Mouse (Mus musculus): Measurements from ENCODE around the gene Aldob. TPM values are rescaled to one million over a fixed set of nuclear protein-coding genes. Genes with fewer than 3 reads are reported as not detected.

The Aldob gene
- polyA plus RNA-seq (2016; fragmentation: Nextera tagmentation; extraction: Ambion mirVana), result not detected in 2 replicates

DNA sequence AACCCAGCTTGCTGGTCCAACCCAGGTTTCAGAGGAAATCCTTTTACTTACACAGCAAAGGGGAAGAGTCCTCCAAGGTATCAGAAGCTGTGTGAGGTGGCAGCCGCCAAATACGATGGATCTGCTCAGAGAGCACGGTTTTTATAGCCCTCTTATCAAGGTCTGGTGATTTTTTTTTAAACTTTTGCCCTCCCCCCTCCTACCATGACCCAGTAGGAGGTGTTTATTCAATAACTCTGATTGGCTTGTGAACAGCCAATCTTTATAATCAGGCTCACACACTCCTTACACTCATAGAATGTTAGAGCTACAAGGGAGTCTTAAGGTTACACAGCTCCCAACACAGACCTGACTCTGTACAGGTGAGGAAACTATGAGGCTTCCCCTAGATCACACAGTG, at the start of gene Aldob:
Gene Aldob, minus strand, starts transcription at position 164 of the 400 bp plus-strand sequence.
- WGBS, result 57% methylated on average over 3 of the region's 3 CpGs
- Histone ChIP-seq H3K4me2 (replicated peaks) (no peak within 1 kb of the TSS), H3K4me3 (no peak within 1 kb of the TSS), H3K36me3 (no peaks in the 10 kb centered on the region), H3K9me3 (no peaks in the 10 kb centered on the region), H3K4me1 (no peaks in the 10 kb centered on the region), H3K9ac (no peak within 1 kb of the TSS), H3K27ac (no peak within 1 kb of the TSS), H3K27me3 (replicated peaks) (no peaks in the 10 kb centered on the region)
- ATAC-seq (ENCODE audit: low FRiP score, low read depth), result no peak

DNA sequence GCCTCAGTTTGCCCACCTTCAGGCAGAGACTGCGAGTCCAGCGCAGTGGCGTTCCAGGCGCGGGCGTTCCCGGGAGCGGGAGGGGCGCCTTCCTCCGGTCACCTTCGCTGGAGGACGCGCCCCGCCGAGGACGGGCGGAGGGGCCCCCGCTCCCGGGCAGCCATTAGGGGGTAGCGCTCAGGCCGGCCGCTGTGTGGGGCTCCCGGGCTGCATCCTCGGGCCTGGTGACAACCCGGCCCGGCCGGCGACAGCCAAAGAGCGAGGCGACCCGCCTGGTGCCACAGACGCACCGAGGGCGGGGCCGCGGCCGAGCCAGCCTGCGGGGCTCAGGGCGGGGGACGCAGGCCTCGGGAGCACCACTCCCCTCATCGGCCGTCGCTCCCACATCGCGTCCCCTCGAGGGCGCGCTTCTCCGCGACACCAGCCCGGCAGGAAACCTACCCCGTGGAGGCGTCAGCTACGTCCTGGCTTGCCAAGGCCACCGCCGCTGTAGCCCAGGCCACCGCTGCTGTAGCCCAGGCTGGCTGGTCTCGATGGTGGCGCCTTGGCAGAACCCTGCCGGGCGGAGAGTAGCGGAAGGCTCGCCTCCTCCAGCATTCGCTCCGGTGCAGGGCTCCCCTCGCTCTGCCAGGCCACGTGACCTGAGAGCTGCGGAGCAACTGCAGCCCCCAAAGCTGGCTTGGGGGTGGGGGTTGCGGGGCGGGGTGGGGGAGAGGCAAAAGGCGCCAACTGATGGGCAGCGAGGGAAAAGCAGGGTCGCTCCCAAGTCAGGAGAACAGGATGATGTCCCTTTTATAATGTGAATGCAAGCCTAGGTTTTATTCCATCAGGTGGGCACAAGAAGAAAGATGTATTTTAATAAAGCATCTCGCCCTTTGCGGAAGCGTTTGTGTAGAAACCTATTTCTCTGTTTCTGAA, 48.1 kb upstream of the Aldob start, which contains the start of gene Tmem246:
Gene Tmem246, minus strand, starts transcription at position 694 of the 918 bp plus-strand sequence.
- Histone ChIP-seq H3K4me1 (peaks cover 4% of the 10 kb centered on the region; the same call in 1 of the 2 replicates), H3K4me3 (peak within 1 kb of the TSS; percentile 59), H3K27ac (peak within 1 kb of the TSS; percentile 65; the same call in 1 of the 2 replicates), H3K36me3 (no peaks in the 10 kb centered on the region), H3K9ac (peak within 1 kb of the TSS; percentile 65), H3K9me3 (no peaks in the 10 kb centered on the region), H3K27me3 (replicated peaks) (no peaks in the 10 kb centered on the region), H3K4me2 (replicated peaks) (peak within 1 kb of the TSS; percentile 88)
- under 1% methylated on average over 77 of the region's 77 CpGs for WGBS
- ATAC-seq (ENCODE audit: low FRiP score, low read depth), result peak; percentile 95

DNA sequence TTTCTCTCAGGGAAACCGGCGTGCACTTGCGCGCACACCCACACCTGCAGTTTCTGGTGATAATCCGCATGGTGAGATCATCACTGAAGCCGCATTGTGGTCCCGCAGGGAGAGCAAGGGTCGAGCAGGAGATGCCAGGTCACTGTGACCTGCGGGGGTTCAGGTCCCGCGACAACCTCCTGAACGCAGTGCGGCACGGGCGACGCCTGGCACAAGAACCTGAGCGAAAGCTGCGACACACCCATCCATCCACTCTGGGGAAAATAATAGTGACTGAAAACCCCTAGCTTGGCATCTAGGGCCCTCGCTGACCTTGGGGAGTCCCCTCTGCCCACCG, 47.5 kb upstream of the Aldob start:
- Histone ChIP-seq H3K36me3 (no peaks in the 10 kb centered on the region), H3K9me3 (no peaks in the 10 kb centered on the region), H3K4me2 (replicated peaks) (peak overlapping the region; percentile 88), H3K27me3 (replicated peaks) (no peaks in the 10 kb centered on the region), H3K4me3 (peak overlapping the region; percentile 59), H3K9ac (peak overlapping the region; percentile 65), H3K27ac (peak overlapping the region; percentile 65; the same call in 1 of the 2 replicates), H3K4me1 (peaks cover 4% of the 10 kb centered on the region; the same call in 1 of the 2 replicates)
- ATAC-seq (ENCODE audit: low FRiP score, low read depth), result peak; percentile 38; the same call in 1 of the 2 replicates
- WGBS, result under 1% methylated on average over 20 of the region's 20 CpGs

DNA sequence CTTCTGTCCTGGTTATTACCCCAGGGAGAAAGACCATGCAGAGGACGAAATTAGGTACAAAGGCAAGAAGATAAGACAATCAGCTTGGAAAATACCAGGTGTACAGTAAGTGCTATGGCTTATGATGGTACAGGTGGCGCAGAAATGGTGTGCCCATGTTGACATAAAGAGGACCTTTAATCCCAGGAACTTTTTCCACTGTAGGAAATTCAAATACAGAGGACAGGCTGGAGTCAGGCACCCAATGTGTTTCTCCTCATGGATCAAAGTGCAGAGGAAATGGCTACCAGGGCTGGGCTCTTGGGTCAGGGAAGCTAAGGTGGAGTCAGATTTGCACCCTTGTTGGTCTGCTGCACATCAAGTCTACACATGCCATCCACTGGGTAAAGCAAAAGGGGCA, 40.8 kb upstream of the Aldob start:
- no peak overlapping the region for H3K27ac ChIP-seq
- H3K36me3 ChIP-seq, result peaks cover 12% of the 10 kb centered on the region
- 86% methylated on average over 2 of the region's 2 CpGs for WGBS
- H3K9me3 ChIP-seq, result no peaks in the 10 kb centered on the region
- H3K4me3 ChIP-seq, result no peak overlapping the region
- H3K27me3 ChIP-seq (replicated peaks), result no peaks in the 10 kb centered on the region
- no peaks in the 10 kb centered on the region for H3K4me1 ChIP-seq
- no peak overlapping the region for H3K9ac ChIP-seq
- no peak for ATAC-seq (ENCODE audit: low FRiP score, low read depth)
- H3K4me2 ChIP-seq (replicated peaks), result no peak overlapping the region

DNA sequence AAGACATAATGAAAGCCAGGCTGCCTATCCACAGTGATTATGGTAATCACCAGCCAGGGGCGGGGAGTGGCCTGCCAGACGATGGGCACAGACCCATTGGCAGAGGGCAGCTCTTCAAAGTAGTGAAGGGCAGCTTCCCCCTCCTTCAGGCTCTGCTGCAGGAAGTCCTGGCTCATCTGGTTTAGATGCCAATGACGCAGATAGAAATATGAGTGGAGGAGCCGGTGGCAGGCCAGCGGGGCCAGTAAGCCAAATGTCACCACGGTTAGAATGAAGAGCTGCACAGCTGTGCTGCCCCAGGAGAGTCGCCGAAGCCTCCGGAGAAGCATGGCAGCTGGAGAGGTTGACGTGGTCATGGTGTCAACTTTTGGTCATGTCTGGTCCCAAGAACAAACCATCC, 37.5 kb upstream of the Aldob start:
- no peak overlapping the region for H3K27ac ChIP-seq
- H3K9me3 ChIP-seq, result no peaks in the 10 kb centered on the region
- no peak overlapping the region for H3K4me2 ChIP-seq (replicated peaks)
- peaks cover 3% of the 10 kb centered on the region; the same call in 1 of the 2 replicates for H3K4me1 ChIP-seq
- no peak overlapping the region for H3K9ac ChIP-seq
- peaks cover 18% of the 10 kb centered on the region for H3K36me3 ChIP-seq
- no peak overlapping the region for H3K4me3 ChIP-seq
- H3K27me3 ChIP-seq (replicated peaks), result no peaks in the 10 kb centered on the region
- ATAC-seq (ENCODE audit: low FRiP score, low read depth), result no peak
- 91% methylated on average over 10 of the region's 10 CpGs for WGBS

DNA sequence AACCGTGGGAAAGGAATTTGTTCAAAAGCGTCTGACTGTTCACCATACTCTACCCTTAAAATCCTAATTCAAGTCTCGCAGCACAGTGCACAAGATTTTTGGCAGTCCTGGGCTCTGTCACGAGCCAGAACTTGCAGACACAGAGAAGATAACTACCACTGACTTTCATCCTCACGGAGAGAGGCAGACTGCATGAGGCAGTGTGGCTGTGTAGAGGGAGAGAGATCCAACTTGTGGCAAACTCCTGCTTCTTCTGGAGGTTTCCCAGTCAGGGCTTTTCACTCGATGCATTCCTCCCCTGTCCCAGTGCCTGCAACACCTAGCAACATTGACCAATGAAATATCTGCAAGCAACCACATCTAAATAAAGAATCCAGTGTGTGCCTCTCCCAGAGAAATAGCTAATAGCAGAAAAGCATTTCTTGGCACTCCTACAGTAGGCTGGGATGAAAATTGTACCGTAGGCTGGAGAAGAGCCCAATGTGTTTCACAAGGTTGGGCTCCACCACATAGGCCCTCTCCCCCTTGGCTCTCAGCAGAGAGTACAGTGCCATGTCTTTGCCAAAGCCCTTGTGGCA, 36.3 kb upstream of the Aldob start:
- no peaks in the 10 kb centered on the region for H3K27me3 ChIP-seq (replicated peaks)
- no peaks in the 10 kb centered on the region for H3K9me3 ChIP-seq
- 93% methylated on average over 7 of the region's 7 CpGs for WGBS
- no peak overlapping the region for H3K9ac ChIP-seq
- no peak overlapping the region for H3K4me2 ChIP-seq (replicated peaks)
- H3K27ac ChIP-seq, result no peak overlapping the region
- H3K4me1 ChIP-seq, result peaks cover 3% of the 10 kb centered on the region; the same call in 1 of the 2 replicates
- no peak overlapping the region for H3K4me3 ChIP-seq
- ATAC-seq (ENCODE audit: low FRiP score, low read depth), result no peak
- peaks cover 18% of the 10 kb centered on the region for H3K36me3 ChIP-seq

DNA sequence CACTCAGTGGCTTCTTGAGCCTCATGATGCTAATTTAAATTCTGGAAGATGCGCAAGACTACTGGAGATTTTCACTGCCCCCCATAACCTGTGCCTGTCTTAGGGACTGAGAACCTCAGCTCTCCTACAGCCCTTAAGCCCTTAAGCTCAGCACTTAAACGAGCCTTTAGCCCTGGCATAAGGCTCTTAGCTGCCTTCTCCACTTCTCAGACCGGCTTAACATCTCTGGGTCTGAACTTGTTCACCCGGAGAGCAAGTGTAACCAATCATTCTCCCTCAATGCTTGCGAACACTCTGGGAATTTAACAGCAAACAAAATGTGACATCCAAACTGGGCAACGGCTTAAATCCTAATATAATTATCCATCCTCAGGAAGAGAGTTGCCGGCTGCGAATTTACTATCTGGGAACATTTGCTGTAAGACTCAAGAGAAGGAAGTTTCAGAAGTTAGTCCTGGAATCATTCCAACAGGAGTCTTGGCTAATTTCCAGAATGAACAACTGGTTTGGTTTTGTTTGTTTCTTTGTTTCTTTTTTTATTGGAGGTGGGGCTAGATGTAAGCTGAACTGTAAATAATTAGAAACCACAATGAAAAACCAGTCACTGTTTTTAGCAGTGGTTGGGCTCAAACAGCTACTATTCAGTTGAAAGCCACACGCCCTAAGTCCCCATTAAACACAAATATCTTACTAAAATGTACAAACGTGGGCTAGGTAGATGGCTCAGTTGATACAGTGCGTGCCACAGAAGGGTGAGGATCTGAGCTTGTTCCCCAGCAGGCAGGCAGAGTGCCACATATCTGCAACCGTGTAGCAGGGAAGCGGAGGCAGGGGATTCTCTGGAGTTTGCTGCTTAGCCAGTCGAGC, 34.9 kb upstream of the Aldob start:
- H3K4me3 ChIP-seq, result no peak overlapping the region
- no peak overlapping the region for H3K27ac ChIP-seq
- H3K36me3 ChIP-seq, result peaks cover 18% of the 10 kb centered on the region
- no peak overlapping the region for H3K4me2 ChIP-seq (replicated peaks)
- 78% methylated on average over 14 of the region's 14 CpGs for WGBS
- ATAC-seq (ENCODE audit: low FRiP score, low read depth), result no peak
- no peaks in the 10 kb centered on the region for H3K9me3 ChIP-seq
- H3K9ac ChIP-seq, result no peak overlapping the region
- H3K27me3 ChIP-seq (replicated peaks), result no peaks in the 10 kb centered on the region
- peaks cover 3% of the 10 kb centered on the region; the same call in 1 of the 2 replicates for H3K4me1 ChIP-seq

DNA sequence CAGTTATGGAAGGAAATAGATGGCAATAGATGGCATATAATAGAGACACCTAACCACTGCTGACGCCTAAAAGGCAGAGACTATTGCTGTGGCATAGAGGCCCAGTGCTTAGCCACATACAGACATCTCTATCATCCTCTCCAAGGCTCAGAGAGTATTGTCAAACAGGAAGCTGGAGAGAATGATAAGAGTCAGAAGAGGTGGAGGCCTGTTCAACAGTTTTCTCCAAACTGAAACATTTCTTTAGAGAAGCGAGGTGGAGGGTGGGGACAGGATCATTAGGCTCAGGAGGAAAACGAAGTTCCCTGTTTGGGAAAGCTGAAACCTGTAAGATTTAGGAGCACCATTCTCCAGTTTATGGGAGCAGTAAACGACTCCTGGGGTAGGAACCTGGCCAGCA, 31.9 kb upstream of the Aldob start:
- Histone ChIP-seq H3K27ac (no peak overlapping the region), H3K9me3 (no peaks in the 10 kb centered on the region), H3K36me3 (peaks cover 11% of the 10 kb centered on the region), H3K4me1 (peaks cover 3% of the 10 kb centered on the region; the same call in 1 of the 2 replicates), H3K9ac (no peak overlapping the region), H3K4me3 (no peak overlapping the region), H3K27me3 (replicated peaks) (no peaks in the 10 kb centered on the region), H3K4me2 (replicated peaks) (no peak overlapping the region)
- 43% methylated on average over 4 of the region's 4 CpGs for WGBS
- no peak for ATAC-seq (ENCODE audit: low FRiP score, low read depth)

DNA sequence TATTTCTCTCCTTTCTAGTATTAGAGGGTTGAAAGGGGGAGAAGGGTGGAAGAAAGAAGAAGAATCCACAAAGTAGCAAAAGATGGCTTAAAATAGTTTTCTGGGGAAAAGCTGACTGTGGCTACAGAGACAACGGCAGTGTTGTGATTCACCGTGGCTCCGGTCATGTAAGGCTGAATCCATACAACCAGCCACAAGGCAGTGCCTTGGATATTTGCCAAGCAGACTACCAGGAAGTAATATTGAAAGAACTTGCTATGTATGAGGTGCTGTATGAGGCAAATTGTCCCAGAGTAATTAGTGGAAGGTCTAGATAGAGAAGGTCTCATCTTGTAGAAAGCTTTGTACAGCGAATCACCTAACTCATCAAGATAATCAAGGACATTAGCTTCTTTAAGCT, 22.8 kb upstream of the Aldob start:
- no peak overlapping the region for H3K9ac ChIP-seq
- no peaks in the 10 kb centered on the region for H3K36me3 ChIP-seq
- no peak overlapping the region for H3K4me3 ChIP-seq
- ATAC-seq (ENCODE audit: low FRiP score, low read depth), result no peak
- no peak overlapping the region for H3K27ac ChIP-seq
- no peaks in the 10 kb centered on the region for H3K9me3 ChIP-seq
- H3K4me1 ChIP-seq, result no peaks in the 10 kb centered on the region
- no peaks in the 10 kb centered on the region for H3K27me3 ChIP-seq (replicated peaks)
- no peak overlapping the region for H3K4me2 ChIP-seq (replicated peaks)
- WGBS, result 94% methylated on average over 4 of the region's 4 CpGs

DNA sequence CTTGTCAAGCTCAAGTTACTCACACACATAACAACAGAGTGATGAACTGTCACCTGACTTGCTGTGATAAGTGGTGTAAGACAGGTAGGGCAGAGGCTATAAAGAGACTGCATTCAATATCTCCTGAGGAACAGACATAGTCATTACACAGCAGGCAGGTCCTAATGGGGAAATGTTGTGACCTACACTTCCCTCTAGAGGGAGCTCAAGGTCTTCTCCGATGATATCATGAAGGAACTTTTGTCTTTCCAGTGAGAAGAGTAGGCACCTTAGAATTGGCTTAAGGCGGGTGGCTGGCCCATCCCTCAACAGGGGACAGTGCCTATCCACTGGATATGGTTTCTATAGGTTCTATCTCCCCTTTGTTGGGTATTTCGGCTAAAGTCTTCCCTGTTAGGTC, 18.3 kb upstream of the Aldob start:
- Histone ChIP-seq H3K9ac (no peak overlapping the region), H3K36me3 (no peaks in the 10 kb centered on the region), H3K27me3 (replicated peaks) (no peaks in the 10 kb centered on the region), H3K4me3 (no peak overlapping the region), H3K4me2 (replicated peaks) (no peak overlapping the region), H3K27ac (no peak overlapping the region), H3K4me1 (no peaks in the 10 kb centered on the region), H3K9me3 (no peaks in the 10 kb centered on the region)
- WGBS, result 28% methylated on average over 3 of the region's 3 CpGs
- peak; percentile 71 for ATAC-seq (ENCODE audit: low FRiP score, low read depth)

DNA sequence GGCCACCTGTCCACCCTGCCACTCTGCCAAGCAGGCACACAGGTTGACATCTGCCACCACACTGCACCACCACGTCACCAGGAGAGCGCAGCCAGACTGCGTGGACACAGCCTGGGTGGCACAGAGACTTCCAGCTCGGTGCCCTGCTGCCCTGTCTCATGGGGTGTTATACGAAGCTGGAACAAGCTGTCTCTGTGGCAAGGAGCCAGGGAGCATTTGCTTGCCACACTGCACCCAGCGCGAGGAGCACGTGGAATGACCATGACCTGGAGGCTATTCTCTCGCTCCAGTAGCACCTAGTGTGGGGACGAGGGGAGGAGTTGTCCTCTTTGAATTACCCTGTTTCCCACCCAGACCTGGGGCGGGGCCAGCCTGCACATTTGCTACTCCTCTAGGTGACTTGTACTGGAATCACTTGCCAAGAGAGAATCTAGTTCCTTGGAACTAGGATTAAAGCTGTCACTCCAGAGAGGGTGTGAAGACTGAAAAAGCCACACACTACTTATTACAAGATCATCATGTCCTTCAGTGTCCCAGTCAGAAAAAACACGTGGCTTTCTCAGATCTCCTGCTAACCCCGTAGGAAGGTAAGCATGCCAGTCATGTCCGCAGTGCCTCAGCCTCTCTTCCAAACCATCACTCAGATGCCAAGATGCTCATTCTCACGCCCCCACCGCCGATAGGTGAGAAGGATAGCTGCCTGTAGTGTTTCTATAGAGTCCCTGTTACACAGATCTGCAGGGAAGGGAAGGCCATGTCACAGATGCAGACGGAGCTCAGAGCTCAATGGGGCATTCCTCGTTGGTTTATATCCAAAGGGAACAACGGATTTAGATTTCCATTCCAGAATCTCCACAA, 10.8 kb upstream of the Aldob start:
- H3K27me3 ChIP-seq (replicated peaks), result no peaks in the 10 kb centered on the region
- no peak overlapping the region for H3K4me3 ChIP-seq
- no peak overlapping the region for H3K4me2 ChIP-seq (replicated peaks)
- H3K9me3 ChIP-seq, result no peaks in the 10 kb centered on the region
- no peak overlapping the region for H3K9ac ChIP-seq
- 70% methylated on average over 20 of the region's 20 CpGs for WGBS
- H3K27ac ChIP-seq, result no peak overlapping the region
- no peaks in the 10 kb centered on the region for H3K4me1 ChIP-seq
- no peak for ATAC-seq (ENCODE audit: low FRiP score, low read depth)
- H3K36me3 ChIP-seq, result no peaks in the 10 kb centered on the region

Measured in neural tube, embryonic 12.5 days (tissue).